Mouse (Mus musculus): ENCODE data around the gene Ubac2. TPM values are rescaled to one million over a fixed set of nuclear protein-coding genes. Genes with fewer than 3 reads are reported as not detected.

The Ubac2 gene
- total RNA-seq, 2 experiments from 2014 or later = 23.8 to 24.4 TPM

DNA sequence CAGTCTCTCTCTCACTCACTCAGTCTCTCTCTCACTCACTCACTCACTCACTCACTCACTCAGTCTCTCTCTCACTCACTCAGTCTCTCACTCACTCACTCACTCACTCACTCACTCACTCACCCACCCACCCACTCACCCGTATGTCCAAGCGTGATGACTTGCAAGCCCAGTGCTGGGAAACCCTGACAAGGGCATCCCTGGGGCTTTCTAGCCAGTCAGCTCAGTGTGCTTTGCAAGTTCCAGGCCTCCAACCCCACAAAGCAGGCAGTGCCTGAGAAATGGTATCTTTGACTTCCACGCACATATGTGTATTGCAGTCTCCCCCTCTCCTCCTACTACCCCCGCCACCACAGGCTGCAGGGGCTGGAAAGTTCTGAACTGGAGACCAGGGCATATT is 43.6 kb downstream of the Ubac2 start:
- DNase-seq = no peak
- intact Hi-C loops (cut with DNase I) = loop anchor here (10.0 kb wide), 1 partner anchor 337 kb away; no protein-coding TSS in a partner anchor

DNA sequence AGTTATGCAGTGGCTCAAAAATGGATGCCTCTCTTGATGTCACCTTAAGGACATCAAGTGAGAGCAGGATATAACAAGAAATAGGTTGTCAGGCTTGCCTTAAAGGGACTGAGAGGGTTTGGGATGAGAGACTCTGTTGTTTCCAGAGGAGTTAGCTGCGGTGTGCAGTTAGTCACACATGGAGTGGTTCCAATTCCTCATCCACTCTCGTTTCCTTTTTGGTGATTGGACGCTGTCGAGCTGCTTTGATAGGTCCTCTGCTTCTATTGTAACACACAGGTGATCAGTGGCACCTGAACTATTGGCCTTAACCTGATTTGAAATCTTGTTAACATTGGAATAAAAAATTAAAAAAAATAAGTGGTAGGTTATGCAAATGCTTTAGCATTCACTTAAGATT is 44.3 kb downstream of the Ubac2 start:
- no peak for DNase-seq
- intact Hi-C loops (cut with DNase I) = loop anchor here (10.0 kb wide), 1 partner anchor 338 kb away; no protein-coding TSS in a partner anchor

GRCm38 (mm10) chr14:121924876-121925275 is 46.5 kb downstream of the Ubac2 start:
- DNase-seq = no peak
- intact Hi-C loops (cut with DNase I) = loop anchor here (10.0 kb wide), 1 partner anchor 340 kb away; no protein-coding TSS in a partner anchor

DNA sequence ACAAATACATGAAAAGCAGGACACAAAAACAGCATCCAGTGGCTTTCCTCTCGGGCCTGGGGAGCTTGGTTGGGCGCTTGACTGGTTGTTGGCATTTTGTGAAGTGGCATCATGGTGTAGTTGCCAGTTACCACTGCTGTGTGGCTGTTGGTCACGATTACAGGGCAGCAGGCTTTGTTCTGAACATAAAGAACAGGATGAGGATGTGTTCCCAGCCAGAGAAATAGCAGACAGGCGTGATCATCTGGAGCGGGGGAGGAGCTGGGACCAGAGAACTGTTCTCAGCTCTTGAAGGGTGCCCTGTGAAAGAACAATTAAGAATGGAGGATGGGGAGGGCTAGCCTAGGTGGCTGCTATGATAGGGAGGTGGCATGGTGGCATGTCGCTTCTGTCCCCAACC is 48.5 kb downstream of the Ubac2 start:
- DNase-seq = no peak
- intact Hi-C loops (cut with DNase I) = loop anchor here (2.0 to 10.0 kb wide), 2 partner anchors 204 to 342 kb away; no protein-coding TSS in a partner anchor

GRCm38 (mm10) chr14:121927451-121927850 is 49.0 kb downstream of the Ubac2 start:
- no peak for DNase-seq
- intact Hi-C loops (cut with DNase I) = loop anchor here (2.0 to 10.0 kb wide), 2 partner anchors 203 to 343 kb away; no protein-coding TSS in a partner anchor

GRCm38 (mm10) chr14:121928375-121929137 is 50.1 kb downstream of the Ubac2 start:
- peak; percentile 68 to 81 for DNase-seq
- intact Hi-C loops (cut with DNase I) = loop anchor here (1.0 to 10.0 kb wide), 2 partner anchors 132 to 344 kb away; no protein-coding TSS in a partner anchor

DNA sequence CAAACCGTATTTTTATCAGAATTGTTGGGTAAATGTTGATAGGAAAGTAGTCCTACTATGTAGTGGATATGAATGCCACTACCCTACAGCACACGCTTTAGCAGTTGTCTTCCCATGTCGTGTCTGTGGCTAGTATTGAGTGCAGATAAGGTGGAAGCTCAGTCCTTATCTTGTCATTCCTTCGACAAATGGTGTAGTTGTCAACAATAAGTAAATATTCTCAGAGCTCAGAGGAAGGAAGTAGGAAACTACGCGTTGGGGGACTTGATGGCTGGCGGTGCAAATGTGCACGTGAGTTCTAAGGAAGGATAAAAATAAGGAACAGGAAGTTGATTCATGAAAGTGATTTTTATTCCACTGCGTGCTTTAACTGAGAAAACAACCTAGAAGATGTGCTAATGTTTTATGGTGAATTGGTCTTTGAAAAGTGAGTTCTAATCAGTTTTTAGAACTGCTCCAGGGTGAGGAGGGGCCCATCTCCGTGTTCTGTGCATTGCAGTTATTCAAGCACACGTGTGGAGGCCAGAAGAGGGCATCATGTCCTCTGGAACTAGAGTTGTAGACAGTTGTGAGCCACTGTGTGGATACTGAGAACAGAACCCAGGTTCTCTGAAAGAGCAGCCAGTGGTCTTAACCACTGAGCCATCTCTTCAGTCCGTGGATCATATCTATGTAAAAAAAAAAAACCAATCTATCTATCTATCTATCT is 51.0 kb downstream of the Ubac2 start:
- intact Hi-C loops (cut with DNase I) = loop anchor here (10.0 kb wide), 1 partner anchor 345 kb away; no protein-coding TSS in a partner anchor
- no peak for DNase-seq

DNA sequence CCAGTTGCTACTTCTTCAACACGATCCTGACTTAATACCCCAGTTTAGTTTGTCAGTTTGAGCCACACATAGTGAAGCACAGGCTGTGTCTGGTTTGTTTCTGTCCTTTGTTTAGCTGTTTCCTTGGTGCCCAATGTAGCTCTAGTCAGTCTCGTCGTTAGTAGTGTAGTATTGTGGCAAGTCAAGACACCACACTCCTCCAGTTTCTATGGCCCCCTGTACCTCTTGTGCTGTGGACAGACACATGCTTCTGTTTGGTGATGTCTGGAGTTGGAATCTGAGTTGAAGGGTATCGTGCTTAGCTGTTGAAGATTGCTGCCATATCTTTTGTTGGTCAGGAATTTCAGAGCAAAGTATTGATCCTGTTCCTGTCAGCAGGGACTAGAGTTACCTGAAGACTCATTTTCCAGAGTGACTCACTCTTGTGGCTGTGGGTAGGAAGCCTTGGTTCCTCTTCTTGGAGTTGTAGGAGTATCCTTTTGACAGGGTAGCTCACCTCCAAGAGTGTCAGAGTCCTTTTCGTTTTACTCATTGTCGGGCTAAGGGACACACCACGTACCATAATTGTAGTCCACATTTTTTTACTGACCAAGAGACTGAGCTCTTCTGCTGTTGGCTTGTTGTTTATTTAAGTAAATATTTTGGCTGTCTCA is 52.4 kb downstream of the Ubac2 start:
- no peak for DNase-seq
- intact Hi-C loops (cut with DNase I) = no loop called here

DNA sequence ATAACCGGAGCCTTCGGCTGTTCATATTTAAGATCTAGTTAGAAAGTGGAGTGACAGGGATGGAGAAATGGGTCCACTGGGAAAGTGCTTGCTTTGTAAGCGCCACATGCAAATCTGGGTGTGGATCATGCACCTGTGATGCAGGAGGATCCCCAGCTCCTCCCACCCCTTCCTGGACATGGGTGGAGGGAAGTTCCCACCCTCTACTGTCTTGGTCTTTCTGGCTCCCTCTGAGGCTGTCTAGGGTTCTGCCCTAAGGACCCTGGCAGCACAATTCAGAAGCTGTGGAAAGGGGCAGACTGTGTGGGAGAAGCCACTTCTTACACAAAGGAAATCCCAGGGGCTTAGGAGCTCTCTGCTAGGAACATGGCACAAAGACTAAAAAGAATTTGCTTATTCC is 53.2 kb downstream of the Ubac2 start:
- intact Hi-C loops (cut with DNase I) = no loop called here
- DNase-seq = peak in 1 of 2 experiments; percentile 13

GRCm38 (mm10) chr14:121932180-121932579 is 53.8 kb downstream of the Ubac2 start:
- intact Hi-C loops (cut with DNase I) = no loop called here
- no peak for DNase-seq

GRCm38 (mm10) chr14:121933906-121934596 is 55.6 kb downstream of the Ubac2 start:
- no peak for DNase-seq
- intact Hi-C loops (cut with DNase I) = no loop called here

- no peak for DNase-seq
- intact Hi-C loops (cut with DNase I) = no loop called here
These were observed 56.2 kb downstream of the Ubac2 start for GRCm38 (mm10) chr14:121934597-121934946.

- DNase-seq = no peak
- intact Hi-C loops (cut with DNase I) = no loop called here
These were observed 57.9 kb downstream of the Ubac2 start for GRCm38 (mm10) chr14:121936356-121936755.

DNA sequence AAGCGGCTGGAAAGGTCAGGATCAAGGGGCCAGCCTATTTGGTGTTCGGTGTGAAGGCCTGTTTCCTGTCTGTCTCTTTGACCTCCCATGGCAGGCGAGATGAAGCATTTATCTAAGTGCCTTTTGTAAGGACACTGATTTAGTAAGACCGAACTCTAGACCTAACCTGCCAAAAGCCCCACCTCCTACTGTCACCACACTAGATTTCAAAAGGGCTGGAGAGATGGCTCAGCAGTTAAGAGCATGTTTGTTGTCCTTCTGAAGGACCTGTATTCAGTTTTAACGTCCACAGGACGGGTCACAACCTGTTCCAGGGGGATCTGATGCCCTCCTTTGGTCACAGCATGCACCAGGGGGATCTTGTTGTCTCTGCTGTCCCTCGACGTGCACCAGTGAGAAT is 58.4 kb downstream of the Ubac2 start:
- DNase-seq = no peak
- intact Hi-C loops (cut with DNase I) = no loop called here

- no peak for DNase-seq
- intact Hi-C loops (cut with DNase I) = loop anchor here (2.0 kb wide), 1 partner anchor 45 kb away; no protein-coding TSS in a partner anchor
These were observed 59.3 kb downstream of the Ubac2 start for GRCm38 (mm10) chr14:121937601-121938255.

DNA sequence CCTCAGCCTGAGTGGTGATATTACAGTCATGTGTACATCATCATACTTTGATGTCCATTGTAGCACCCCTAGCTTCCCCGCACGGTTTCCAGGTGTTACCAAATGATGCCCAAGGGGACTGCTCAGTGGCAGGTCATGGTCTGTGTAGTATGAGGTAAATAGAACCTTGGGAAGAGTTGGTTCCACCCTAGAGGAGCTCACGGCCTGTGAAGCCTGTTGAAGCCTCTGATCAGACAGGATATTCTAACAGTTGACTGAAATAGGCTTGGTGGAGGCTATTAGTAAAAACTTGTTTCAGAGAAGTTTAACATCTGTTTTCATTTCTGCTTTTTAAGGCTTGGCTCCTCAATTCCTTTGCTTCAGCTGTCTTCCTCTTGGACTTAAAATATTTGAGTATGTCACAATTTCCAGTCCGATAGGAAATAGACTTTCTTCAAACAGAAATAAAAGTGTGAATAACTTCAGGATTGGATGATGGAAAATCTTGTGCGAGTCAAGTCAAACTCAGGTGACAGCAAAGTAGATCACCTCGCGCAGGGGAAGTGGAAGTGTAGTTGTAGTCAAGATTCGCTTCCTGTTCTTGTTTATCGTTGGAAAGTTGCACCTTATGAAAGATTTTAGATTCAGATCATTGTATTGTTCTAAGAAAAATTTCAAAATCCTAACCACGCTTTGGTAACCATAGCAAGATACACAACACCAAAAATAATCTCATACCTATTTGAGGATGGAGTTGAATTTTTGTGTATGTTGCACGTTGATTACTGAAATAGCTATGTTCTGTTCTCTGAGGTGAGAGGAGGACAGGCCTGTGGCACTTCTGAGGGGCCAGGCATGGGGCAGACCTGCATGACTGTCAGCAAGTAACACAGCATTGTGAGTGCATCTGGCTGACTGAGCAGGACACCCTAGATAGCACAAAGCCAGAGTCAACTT is 60.1 kb downstream of the Ubac2 start:
- peak in 1 of 2 experiments; percentile 13 for DNase-seq
- intact Hi-C loops (cut with DNase I) = loop anchor here (2.0 kb wide), 1 partner anchor 44 kb away; no protein-coding TSS in a partner anchor

DNA sequence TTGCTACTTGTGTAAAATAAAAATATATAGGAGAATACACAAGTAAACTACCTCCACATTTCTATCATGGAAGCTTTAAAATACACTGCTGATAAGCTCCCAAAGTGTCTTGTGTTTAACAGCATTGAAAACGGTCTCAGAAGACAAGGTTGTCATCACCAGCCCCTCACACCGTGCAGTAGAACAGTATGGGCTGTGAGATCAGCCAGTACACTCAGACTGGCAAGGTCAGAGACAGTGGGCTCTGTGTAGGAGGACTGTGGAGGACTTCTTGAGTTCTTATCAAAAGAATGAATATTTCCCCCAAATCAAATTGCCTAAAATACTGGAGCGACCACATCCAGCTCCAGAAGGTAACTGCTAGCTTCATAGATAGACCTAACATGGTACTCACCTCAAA is 61.2 kb downstream of the Ubac2 start:
- DNase-seq = no peak
- intact Hi-C loops (cut with DNase I) = loop anchor here (2.0 kb wide), 1 partner anchor 43 kb away; no protein-coding TSS in a partner anchor

DNA sequence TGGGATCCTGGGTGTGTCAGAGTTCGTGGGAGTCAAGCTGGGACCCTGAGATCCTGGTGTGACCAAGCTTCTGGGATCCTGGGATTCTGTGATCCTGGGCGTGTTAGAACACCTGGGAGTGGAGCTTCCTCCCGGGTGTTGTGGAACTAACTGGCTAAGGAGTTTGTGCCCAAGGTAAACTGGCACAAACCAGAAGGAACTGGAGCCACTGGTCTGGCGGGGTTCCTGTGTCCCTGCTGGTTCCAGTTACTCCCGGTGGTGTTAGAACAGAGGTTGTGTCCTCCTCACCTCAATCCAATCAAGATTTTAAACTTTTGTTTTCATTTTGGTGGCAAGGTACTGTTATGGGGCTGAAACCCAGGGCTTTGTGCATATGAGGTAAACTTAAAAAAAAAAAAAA is 67.7 kb downstream of the Ubac2 start:
- DNase-seq = no peak
- intact Hi-C loops (cut with DNase I) = no loop called here

GRCm38 (mm10) chr14:121946728-121947127 is 68.3 kb downstream of the Ubac2 start:
- intact Hi-C loops (cut with DNase I) = no loop called here
- DNase-seq = no peak
